Mouse (Mus musculus): ENCODE measurements around the gene Adssl1. TPM values are rescaled to one million over a fixed set of nuclear protein-coding genes. Genes with fewer than 3 reads are reported as not detected.
A peak's percentile ranks its signal among the peaks of the same experiment; 100 is the strongest.

The Adssl1 gene
- total and polyA plus RNA-seq, 3 experiments, result 58.2 to 63.9 TPM; not detected in 1

DNA sequence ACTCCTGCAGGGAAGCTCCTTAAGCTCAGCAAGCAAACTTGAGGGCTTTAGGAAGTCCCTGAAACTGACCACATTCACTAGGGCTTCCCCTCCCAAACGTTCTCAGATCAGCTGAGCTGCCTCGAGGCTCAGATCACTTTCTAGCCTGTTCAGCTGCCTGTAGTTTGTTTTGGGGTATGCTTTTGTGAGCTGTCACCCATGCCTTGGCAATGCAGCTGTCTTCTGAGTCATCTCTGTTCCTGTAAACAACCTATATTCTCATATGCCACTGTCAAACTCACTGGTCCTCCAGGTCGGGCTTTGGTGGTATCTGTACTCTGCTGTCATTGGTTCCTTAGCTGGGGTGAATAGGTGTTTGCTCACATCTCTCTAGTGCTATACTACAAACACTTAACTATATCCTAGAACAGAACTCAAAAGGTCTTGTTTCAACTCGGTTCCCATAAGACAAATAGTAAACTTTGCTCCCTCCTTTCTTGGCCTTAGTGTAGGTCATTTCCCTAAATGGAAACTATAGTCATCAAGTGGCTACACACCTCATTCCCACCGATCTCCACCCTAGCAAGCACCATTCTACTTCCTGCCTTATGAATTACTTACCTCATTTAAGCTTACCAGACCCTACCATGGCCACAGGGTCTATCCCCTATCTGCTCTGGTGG lies 32.1 kb downstream of the Adssl1 start:
- Histone ChIP-seq H3K79me2 (ENCODE audit: control insufficient read depth, insufficient read depth, low read length, poor library complexity) (peaks cover 5% of the 10 kb centered on the region), H3K4me1 (ENCODE audit: control insufficient read depth in 1 of 2, insufficient read depth in 2 of 2, low read length in 2 of 2) (peaks cover 0 to 5% of the 10 kb centered on the region in 2 experiments; a peak in 1 of 4 replicates), H3K9me3 (replicated peaks; ENCODE audit: insufficient read depth, low read length) (no peaks in the 10 kb centered on the region), H3K4me3 (ENCODE audit: control insufficient read depth in 1 of 2, insufficient read depth in 1 of 2, low read depth in 2 of 2, low read length in 2 of 2) (no peak overlapping the region), H3K36me3 (ENCODE audit: control insufficient read depth in 1 of 2, insufficient read depth in 2 of 2, low read length in 2 of 2) (peaks cover 2 to 18% of the 10 kb centered on the region in 2 experiments), H3K9ac (ENCODE audit: control insufficient read depth, low read depth, low read length, poor library complexity, severe bottlenecking) (no peak overlapping the region), H3K27me3 (ENCODE audit: control insufficient read depth in 1 of 2, insufficient read depth in 2 of 2, low read length in 2 of 2) (no peaks in the 10 kb centered on the region), H3K27ac (ENCODE audit: control insufficient read depth, low read depth, low read length) (no peak overlapping the region)
- DNase-seq (ENCODE audit: low read depth, low spot score), result no peak
- peak in 1 of 3 experiments; percentile 13; a peak in 1 of 6 replicates for TF ChIP-seq CTCF (IDR thresholded peaks at IDR 0.05 in 2 of 3, conservative IDR thresholded peaks at IDR 0.05 in 1 of 3; ENCODE audit: control insufficient read depth in 1 of 3, insufficient read depth in 1 of 3, low read depth in 2 of 3, low read length in 3 of 3, poor library complexity in 1 of 3, severe bottlenecking in 1 of 3)
- TF ChIP-seq GABPA (IDR thresholded peaks at IDR 0.05; ENCODE audit: low read depth, low read length), result no peak
- TF ChIP-seq POLR2AphosphoS5 (IDR thresholded peaks at IDR 0.05; ENCODE audit: borderline replicate concordance, low read depth, low read length), result peak; percentile 39; the same call in 1 of the 2 replicates

DNA sequence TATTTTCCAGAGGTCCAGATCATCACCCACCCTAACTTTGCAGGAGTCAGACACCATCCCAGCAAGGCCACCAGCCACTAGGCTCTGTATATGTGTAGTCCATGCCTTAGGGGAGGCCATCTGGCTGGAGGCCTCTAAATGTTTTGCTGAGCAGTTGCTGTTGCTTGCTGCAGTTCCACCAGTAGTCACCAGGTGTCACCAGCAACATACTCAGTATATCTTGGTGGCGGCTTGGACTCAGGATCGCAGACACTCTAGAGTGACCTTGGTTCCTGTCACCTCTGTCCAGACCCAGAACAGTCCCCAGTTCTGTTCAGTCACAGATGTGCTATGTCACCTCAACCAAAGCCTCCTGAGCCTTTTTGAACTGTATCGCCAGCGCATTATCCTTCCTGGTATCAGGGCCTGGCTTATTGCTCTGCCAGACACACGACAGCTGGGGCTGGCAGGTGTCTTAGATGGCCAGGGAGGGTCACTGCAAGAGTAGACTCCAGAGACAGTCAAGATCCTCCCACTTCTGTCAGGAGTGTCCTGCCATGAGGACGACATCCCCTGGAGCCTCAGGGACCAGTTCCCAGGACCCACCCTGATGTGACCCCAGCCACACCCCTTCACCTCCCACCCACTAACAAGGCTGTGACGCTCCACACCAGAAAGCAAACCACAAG lies 33.4 kb downstream of the Adssl1 start:
- peak; percentile 94 for DNase-seq (ENCODE audit: low read depth, low spot score)
- no peak for TF ChIP-seq TCF12 (IDR thresholded peaks at IDR 0.05; ENCODE audit: low read depth, low read length)
- peak in 1 of 3 experiments; percentile 100; a peak in 2 of 6 replicates for TF ChIP-seq CTCF (IDR thresholded peaks at IDR 0.05 in 2 of 3, conservative IDR thresholded peaks at IDR 0.05 in 1 of 3; ENCODE audit: control insufficient read depth in 1 of 3, insufficient read depth in 1 of 3, low read depth in 2 of 3, low read length in 3 of 3, poor library complexity in 1 of 3, severe bottlenecking in 1 of 3)
- TF ChIP-seq POLR2A (IDR thresholded peaks at IDR 0.05; ENCODE audit: control insufficient read depth in 1 of 2, insufficient read depth in 1 of 2, low read depth in 1 of 2, low read length in 2 of 2, poor library complexity in 1 of 2), result peak in 1 of 2 experiments; percentile 50; a peak in 1 of 4 replicates
- H3K4me3 ChIP-seq (ENCODE audit: control insufficient read depth in 1 of 2, insufficient read depth in 1 of 2, low read depth in 2 of 2, low read length in 2 of 2), result no peak overlapping the region
- H3K4me1 ChIP-seq (ENCODE audit: control insufficient read depth in 1 of 2, insufficient read depth in 2 of 2, low read length in 2 of 2), result peaks cover 0 to under 1% of the 10 kb centered on the region in 2 experiments; a peak in 1 of 4 replicates
- H3K9ac ChIP-seq (ENCODE audit: control insufficient read depth, low read depth, low read length, poor library complexity, severe bottlenecking), result no peak overlapping the region
- no peaks in the 10 kb centered on the region for H3K79me2 ChIP-seq (ENCODE audit: control insufficient read depth, insufficient read depth, low read length, poor library complexity)
- H3K36me3 ChIP-seq (ENCODE audit: control insufficient read depth in 1 of 2, insufficient read depth in 2 of 2, low read length in 2 of 2), result peaks cover 0 to 24% of the 10 kb centered on the region in 2 experiments; a peak in 3 of 4 replicates
- H3K27me3 ChIP-seq (ENCODE audit: control insufficient read depth in 1 of 2, insufficient read depth in 2 of 2, low read length in 2 of 2), result no peaks in the 10 kb centered on the region
- H3K27ac ChIP-seq (ENCODE audit: control insufficient read depth, low read depth, low read length), result no peak overlapping the region
- H3K9me3 ChIP-seq (replicated peaks; ENCODE audit: insufficient read depth, low read length), result no peaks in the 10 kb centered on the region

DNA sequence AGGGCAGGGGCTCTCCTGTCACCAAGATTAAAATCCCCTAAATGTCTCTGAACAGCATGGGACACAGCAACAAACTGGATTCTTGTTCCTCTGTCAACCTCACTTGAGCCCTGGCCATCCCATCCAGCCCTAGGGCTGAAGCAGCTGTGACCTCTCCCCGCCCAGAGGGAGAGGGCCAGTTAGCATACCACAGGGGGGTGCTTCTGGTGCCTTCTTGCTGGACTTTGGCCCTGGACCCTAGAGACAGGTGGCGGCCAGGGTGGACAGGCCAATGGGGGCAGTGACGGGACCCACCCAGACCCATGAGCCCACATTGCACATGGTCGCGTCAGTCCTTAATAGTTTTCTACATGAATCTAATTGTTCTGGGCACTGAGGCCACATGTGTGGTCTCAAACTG lies 34.2 kb downstream of the Adssl1 start:
- Histone ChIP-seq H3K27me3 (ENCODE audit: control insufficient read depth in 1 of 2, insufficient read depth in 2 of 2, low read length in 2 of 2) (no peaks in the 10 kb centered on the region), H3K27ac (ENCODE audit: control insufficient read depth, low read depth, low read length) (no peak overlapping the region), H3K79me2 (ENCODE audit: control insufficient read depth, insufficient read depth, low read length, poor library complexity) (no peaks in the 10 kb centered on the region), H3K4me3 (ENCODE audit: control insufficient read depth in 1 of 2, insufficient read depth in 1 of 2, low read depth in 2 of 2, low read length in 2 of 2) (no peak overlapping the region), H3K9me3 (replicated peaks; ENCODE audit: insufficient read depth, low read length) (no peaks in the 10 kb centered on the region), H3K36me3 (ENCODE audit: control insufficient read depth in 1 of 2, insufficient read depth in 2 of 2, low read length in 2 of 2) (peaks cover 0 to 32% of the 10 kb centered on the region in 2 experiments; a peak in 2 of 4 replicates), H3K9ac (ENCODE audit: control insufficient read depth, low read depth, low read length, poor library complexity, severe bottlenecking) (no peak overlapping the region), H3K4me1 (ENCODE audit: control insufficient read depth in 1 of 2, insufficient read depth in 2 of 2, low read length in 2 of 2) (no peaks in the 10 kb centered on the region)
- TF ChIP-seq RCOR1 (IDR thresholded peaks at IDR 0.05; ENCODE audit: low read depth, low read length), result no peak
- TF ChIP-seq USF2 (IDR thresholded peaks at IDR 0.05; ENCODE audit: borderline replicate concordance in 1 of 2, insufficient read depth in 1 of 2, low read depth in 1 of 2, low read length in 2 of 2), result no peak
- TF ChIP-seq SMC3 (IDR thresholded peaks at IDR 0.05; ENCODE audit: low read depth, low read length), result no peak
- TF ChIP-seq POLR2A (IDR thresholded peaks at IDR 0.05; ENCODE audit: control insufficient read depth in 1 of 2, insufficient read depth in 1 of 2, low read depth in 1 of 2, low read length in 2 of 2, poor library complexity in 1 of 2), result no peak
- TF ChIP-seq EP300 (IDR thresholded peaks at IDR 0.05; ENCODE audit: low read depth in 1 of 2, low read length in 2 of 2), result no peak
- TF ChIP-seq MYC (IDR thresholded peaks at IDR 0.05; ENCODE audit: low read depth, low read length), result no peak
- no peak for TF ChIP-seq MEF2A (IDR thresholded peaks at IDR 0.05; ENCODE audit: extremely low read depth, insufficient replicate concordance, low read depth, low read length, poor library complexity, severe bottlenecking)
- DNase-seq (ENCODE audit: low read depth, low spot score), result no peak
